Mouse (Mus musculus) neural tube, embryonic 10.5 days (tissue): ENCODE results near the gene Dnph1.
A peak's percentile ranks its signal among the peaks of the same experiment; 100 is the strongest.

Experiments used
- DNase-seq: peaks from one replicate; pipeline ENCODE4 v3.0.0-alpha.2; 2017; ENCODE audit warnings: low spot score; ENCODE audit errors: extremely low spot score

The Dnph1 gene

GRCm38 (mm10) chr17:46502775-46503174 lies 6.3 kb downstream of the Dnph1 start:
- no peak for DNase-seq

- DNase-seq = no peak
Measured at GRCm38 (mm10) chr17:46503847-46504638, 7.5 kb downstream of the Dnph1 start.

- DNase-seq = no peak
Measured at GRCm38 (mm10) chr17:46505617-46506016, 9.1 kb downstream of the Dnph1 start.

- no peak for DNase-seq
Measured at GRCm38 (mm10) chr17:46511059-46511710, 14.7 kb downstream of the Dnph1 start.

GRCm38 (mm10) chr17:46513329-46513728 lies 16.8 kb downstream of the Dnph1 start:
- DNase-seq = no peak

GRCm38 (mm10) chr17:46519971-46520370 lies 23.5 kb downstream of the Dnph1 start:
- no peak for DNase-seq

GRCm38 (mm10) chr17:46520385-46520979 lies 24.0 kb downstream of the Dnph1 start:
- DNase-seq = no peak

GRCm38 (mm10) chr17:46521174-46521573 lies 24.7 kb downstream of the Dnph1 start:
- DNase-seq = no peak

GRCm38 (mm10) chr17:46521963-46522668 lies 25.6 kb downstream of the Dnph1 start:
- no peak for DNase-seq

- DNase-seq = no peak
Measured at GRCm38 (mm10) chr17:46525065-46525464, 28.6 kb downstream of the Dnph1 start.

- DNase-seq = peak; percentile 78
Measured at GRCm38 (mm10) chr17:46525579-46526307, 29.2 kb downstream of the Dnph1 start.

- DNase-seq = no peak
Measured at GRCm38 (mm10) chr17:46543661-46544060, 47.1 kb downstream of the Dnph1 start.

GRCm38 (mm10) chr17:46545813-46546564 lies 49.5 kb downstream of the Dnph1 start, which contains the start of gene Cul9:
Gene Cul9 (minus strand): TSS chr17:46546388.
- DNase-seq = peak; percentile 71

GRCm38 (mm10) chr17:46546591-46546990 lies 50.1 kb downstream of the Dnph1 start:
- DNase-seq = no peak

GRCm38 (mm10) chr17:46546995-46547394 lies 50.5 kb downstream of the Dnph1 start:
- no peak for DNase-seq

GRCm38 (mm10) chr17:46547923-46548322 lies 51.4 kb downstream of the Dnph1 start:
- DNase-seq = no peak

GRCm38 (mm10) chr17:46548741-46549140 lies 52.2 kb downstream of the Dnph1 start:
- DNase-seq = no peak

- DNase-seq = peak; percentile 66
Measured at GRCm38 (mm10) chr17:46549193-46549592, 52.7 kb downstream of the Dnph1 start.
